Mouse (Mus musculus) ovary, adult 2 months (tissue): ENCODE results near the gene Gm32717. TPM values are rescaled to one million over a fixed set of nuclear protein-coding genes. Genes with fewer than 3 reads are reported as not detected.

Source experiments
- polyA plus RNA-seq: library from polyadenylated mRNA; depleted of rRNA; stranded (reverse); fragments of >200 nt; gene quantifications from 2 replicates; pipeline ENCODE4 v1.2.3, GENCODE M21; 2012; rRNA removed

Gm32717 gene
- 0.06 TPM in 1 of 2 replicates, not detected in the other for polyA plus RNA-seq

DNA sequence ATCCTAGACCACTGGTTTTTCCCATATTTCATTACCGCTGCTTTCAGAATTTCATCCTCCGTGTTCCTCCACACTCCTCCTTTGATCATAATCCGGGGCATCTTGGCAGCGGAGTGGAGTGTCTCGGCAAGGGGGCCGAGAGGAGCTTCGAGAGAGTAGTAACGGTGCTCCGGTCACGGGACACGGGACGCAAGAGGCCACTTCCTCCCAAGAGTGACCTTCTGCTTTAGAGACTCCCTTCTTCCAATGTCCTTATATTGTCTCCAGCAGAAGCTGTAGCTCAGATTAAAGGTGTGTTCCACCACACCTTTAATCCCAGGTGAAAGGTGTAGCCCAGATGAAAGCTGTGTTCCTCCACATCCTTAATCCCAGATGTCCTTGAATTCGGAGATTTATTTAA lies at the start of gene Gm32717:
Gene Gm32717 (minus strand): TSS at position 101 of the 400 bp plus-strand sequence.

DNA sequence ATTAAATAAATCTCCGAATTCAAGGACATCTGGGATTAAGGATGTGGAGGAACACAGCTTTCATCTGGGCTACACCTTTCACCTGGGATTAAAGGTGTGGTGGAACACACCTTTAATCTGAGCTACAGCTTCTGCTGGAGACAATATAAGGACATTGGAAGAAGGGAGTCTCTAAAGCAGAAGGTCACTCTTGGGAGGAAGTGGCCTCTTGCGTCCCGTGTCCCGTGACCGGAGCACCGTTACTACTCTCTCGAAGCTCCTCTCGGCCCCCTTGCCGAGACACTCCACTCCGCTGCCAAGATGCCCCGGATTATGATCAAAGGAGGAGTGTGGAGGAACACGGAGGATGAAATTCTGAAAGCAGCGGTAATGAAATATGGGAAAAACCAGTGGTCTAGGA lies 17.8 kb upstream of the Gm32717 start, which contains the start of gene Gm32802:
Gene Gm32802 (plus strand): TSS at position 301 of the 400 bp plus-strand sequence.

DNA sequence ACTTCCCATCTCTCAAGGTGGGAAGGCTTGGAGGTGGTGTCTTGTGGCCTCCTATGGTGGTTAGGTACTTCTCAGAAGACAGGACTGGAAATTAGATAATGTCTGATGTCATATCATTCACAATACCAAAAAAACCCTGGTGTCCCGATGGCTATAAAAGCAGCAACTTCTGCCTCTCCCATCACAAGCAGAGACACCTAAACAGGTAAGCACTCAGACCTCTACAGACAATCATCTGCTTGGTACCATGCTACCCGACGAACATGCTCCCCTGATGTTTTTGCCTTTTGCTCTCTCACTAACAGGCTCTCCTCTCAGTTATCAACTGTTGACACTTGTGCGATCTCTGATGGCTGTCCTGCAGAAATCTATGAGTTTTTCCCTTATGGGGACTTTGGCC lies 35.9 kb downstream of the Gm32717 start, which contains the start of gene Il22:
Gene Il22 (plus strand): TSS at position 301 of the 400 bp plus-strand sequence.

Other genes starting within 250 kb of the Gm32717 start
- 4.8 and 6.4 TPM in 2 replicates for gene Mdm1, start 99.0 kb downstream of the Gm32717 start, polyA plus RNA-seq
- gene Il22, start 35.8 kb downstream of the Gm32717 start, polyA plus RNA-seq: not detected in 2 replicates
- gene Gm32802, start 17.9 kb upstream of the Gm32717 start, polyA plus RNA-seq: 0.06 TPM in 1 of 2 replicates, not detected in the other
- not detected in 2 replicates for gene Iltifb, start 54.3 kb upstream of the Gm32717 start, polyA plus RNA-seq
- not detected in 2 replicates for gene Gm9040, start 86.2 kb upstream of the Gm32717 start, polyA plus RNA-seq
- not detected in 2 replicates for gene Gm9044, start 91.6 kb upstream of the Gm32717 start, polyA plus RNA-seq
- gene Gm9045, start 97.1 kb upstream of the Gm32717 start, polyA plus RNA-seq: not detected in 2 replicates
- gene Gm9046, start 102.5 kb upstream of the Gm32717 start, polyA plus RNA-seq: not detected in 2 replicates
- not detected in 2 replicates for gene Gm9048, start 107.9 kb upstream of the Gm32717 start, polyA plus RNA-seq
- not detected in 2 replicates for gene Gm9049, start 113.3 kb upstream of the Gm32717 start, polyA plus RNA-seq
- not detected in 2 replicates for gene Ifng, start 200.3 kb upstream of the Gm32717 start, polyA plus RNA-seq